Mouse (Mus musculus) thymus, adult 2 months (tissue): ENCODE measurements around the gene Gm20388.

Experiments used
- CTCF ChIP-seq: fragments of 200-500 bp; IDR thresholded peaks from 2 replicates; pipeline ENCODE4 v1.5.1; 2012; ENCODE audit warnings: mild to moderate bottlenecking, control low read depth, low read length, moderate library complexity, borderline replicate concordance; ENCODE audit not compliant: control insufficient read depth, poor library complexity, insufficient read depth; ENCODE audit errors: extremely low read depth
- POLR2A ChIP-seq: fragments of 200-500 bp; IDR thresholded peaks from 2 replicates; pipeline ENCODE4 v1.6.1; 2012; ENCODE audit warnings: mild to moderate bottlenecking, low read length, control low read depth, moderate library complexity; ENCODE audit not compliant: control insufficient read depth, poor library complexity, insufficient read depth; ENCODE audit errors: extremely low read depth

DNA sequence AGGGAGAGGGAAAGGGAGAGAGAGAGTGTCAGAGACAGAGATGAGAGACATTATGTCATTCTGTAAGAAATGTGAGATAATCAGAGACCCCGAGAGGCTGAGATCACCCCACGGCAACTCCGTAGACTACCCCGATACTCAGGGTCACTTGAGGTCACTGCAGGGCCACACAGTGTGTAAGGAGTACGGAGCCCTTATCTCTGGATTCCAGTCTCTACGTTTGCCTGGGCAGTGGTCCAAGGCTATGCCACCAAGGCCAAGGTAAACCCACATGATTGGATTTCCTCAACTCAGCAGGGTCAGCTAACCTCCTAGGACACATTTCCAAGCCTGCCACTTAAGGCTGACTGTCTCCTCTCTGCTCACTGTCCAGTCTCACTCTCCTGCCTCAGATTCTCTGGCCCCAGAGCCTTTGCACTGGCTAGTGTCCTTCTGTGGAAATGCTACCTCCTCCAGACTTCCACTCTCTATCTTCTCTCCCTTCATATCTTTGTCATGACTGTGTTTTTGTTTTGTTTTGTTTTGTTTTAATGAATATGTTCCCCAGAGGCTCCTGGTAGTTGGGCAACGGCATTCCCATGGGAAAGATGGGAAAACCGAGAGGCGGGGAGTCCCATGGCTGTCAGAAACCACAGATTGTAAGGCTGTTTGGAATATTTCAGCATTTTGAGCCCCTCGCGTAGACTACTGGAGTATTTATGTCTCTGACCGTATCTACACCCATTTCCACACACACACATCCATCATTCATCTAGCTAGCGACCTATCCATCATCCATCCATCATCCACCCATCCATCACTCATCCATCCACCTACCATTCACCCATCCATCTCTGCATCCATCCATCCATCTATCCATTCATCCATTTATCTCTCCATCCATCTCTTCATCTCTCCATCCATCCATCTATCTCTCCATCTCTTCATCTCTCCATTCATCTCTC is 2745.7 kb downstream of the Gm20388 start:
- TF ChIP-seq CTCF (no peak), POLR2A (no peak)
